Mouse (Mus musculus): ENCODE results near the gene Blm.

DNA sequence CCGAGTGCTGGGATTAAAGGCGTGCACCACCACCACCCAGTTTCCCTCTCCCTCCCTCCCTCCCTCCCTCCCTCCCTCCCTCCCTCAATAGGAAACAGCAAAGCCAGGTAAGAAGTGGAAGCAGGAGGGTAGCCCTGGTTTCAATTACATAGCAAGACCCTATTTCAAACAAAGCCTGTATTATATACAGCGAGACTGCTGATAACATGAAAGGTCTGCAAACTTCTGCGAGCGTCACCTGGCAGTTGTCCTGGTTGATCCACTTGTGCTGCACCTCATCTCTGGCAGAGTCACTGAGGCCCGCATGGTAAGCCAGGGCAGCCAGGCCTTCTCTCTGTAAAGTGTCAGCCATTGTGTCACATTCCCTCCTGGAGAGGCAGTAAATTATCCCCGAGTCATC, 54.8 kb downstream of the Blm start:
- TF ChIP-seq CTCF (IDR thresholded peaks at IDR 0.05; ENCODE audit: low read depth), result no peak
- TF ChIP-seq EP300 (IDR thresholded peaks at IDR 0.05; ENCODE audit: low read depth), result no peak
